Mouse (Mus musculus) megakaryocyte, embryonic 14.5 days (primary cell): Measurements from ENCODE around the gene Lrrc29.

Experiments used
- FLI1 ChIP-seq: IDR thresholded peaks from 2 replicates; pipeline ENCODE4 v1.6.1; 2012; ENCODE audit warnings: low read length, inconsistent platforms, mixed read lengths
- GATA1 ChIP-seq: IDR thresholded peaks from 3 replicates; pipeline ENCODE4 v1.6.1; 2012; ENCODE audit warnings: mixed read lengths, low read length, inconsistent platforms, borderline replicate concordance

- TF ChIP-seq FLI1 (no peak), GATA1 (no peak)
These were observed 7.4 kb downstream of the Lrrc29 start for GRCm38 (mm10) chr8:105318662-105319190.
